Mouse (Mus musculus) lung, adult 2 months (tissue): ENCODE measurements around the gene Hist1h2ap.

Experiments used
- CTCF ChIP-seq: fragments of 200-500 bp; IDR thresholded peaks from 2 replicates; pipeline ENCODE4 v1.5.1; 2011; ENCODE audit warnings: mild to moderate bottlenecking, low read length, control low read depth; ENCODE audit not compliant: insufficient read depth
- POLR2A ChIP-seq: fragments of 200-500 bp; IDR thresholded peaks from 2 replicates; pipeline ENCODE4 v1.6.1; 2011; ENCODE audit warnings: low read depth, mild to moderate bottlenecking, control low read depth, low read length, borderline replicate concordance; ENCODE audit errors: extremely low read depth

DNA sequence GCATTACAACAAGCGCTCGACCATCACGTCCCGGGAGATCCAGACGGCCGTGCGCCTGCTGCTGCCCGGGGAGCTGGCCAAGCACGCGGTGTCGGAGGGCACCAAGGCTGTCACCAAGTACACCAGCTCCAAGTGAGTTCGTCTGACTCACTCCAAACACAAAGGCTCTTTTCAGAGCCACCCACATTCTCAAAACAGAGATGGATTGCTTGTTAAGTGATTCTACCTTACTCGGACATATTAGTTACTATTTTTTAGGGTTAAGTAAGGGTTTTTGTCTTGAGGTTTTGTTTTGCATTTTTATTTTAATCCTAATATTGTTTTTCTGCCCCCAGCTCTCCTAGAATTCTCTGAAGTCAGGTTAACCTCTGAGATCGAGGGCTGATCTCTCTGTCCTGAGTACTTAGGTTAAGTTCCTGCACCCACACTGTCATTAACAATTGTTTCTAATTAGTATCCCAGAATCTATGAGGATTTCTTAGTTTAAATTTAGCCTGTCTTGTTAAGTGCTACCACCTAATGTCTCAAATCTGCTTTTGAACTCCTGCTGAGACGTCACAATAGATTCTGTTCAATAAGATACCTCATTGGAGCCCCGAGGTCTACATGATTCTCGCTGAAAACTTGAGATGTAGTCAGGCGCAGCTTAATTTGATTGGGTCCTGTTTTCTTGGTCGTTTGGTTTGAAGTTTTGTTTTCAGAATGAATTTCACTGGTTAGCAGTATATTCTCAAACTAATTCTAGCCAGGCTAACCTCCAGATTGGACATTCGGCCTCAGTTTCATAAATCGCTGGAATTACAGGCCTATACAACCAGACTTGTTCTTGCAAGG, 45.3 kb downstream of the Hist1h2ap start:
- TF ChIP-seq CTCF (no peak), POLR2A (no peak)
